In genomic region chr7:92102892-92103543, GRCm38 (mm10) we compare ENCODE assay signal across 7 mouse cellular contexts.
DNase-seq lines count a peak whose midpoint lies in the region; ATAC-seq and TF ChIP-seq lines count a peak whose summit lies in the region.

No protein-coding gene starts in this region.

- no peak overlapping the region for H3K4me3 ChIP-seq in E14TG2a.4 (replicated peaks; ENCODE audit: low read length)
- no peak overlapping the region for H3K4me3 ChIP-seq in lung, embryonic 14.5 days (ENCODE audit: low read depth, low read length)

- no peaks in the 10 kb centered on the region for H3K4me1 ChIP-seq in E14TG2a.4 (replicated peaks; ENCODE audit: low read depth, low read length)
- H3K4me1 ChIP-seq in lung, embryonic 14.5 days (ENCODE audit: insufficient read depth) = no peaks in the 10 kb centered on the region

- no peaks in the 10 kb centered on the region for H3K9me3 ChIP-seq in E14TG2a.4 (ENCODE audit: low read length)
- H3K9me3 ChIP-seq in lung, embryonic 14.5 days (ENCODE audit: low read depth, low read length) = no peaks in the 10 kb centered on the region

- TF ChIP-seq CTCF in E14TG2a.4 (conservative IDR thresholded peaks at IDR 0.05; ENCODE audit: low read length) = peak; percentile 60
- TF ChIP-seq CTCF in lung, embryonic 14.5 days (IDR thresholded peaks at IDR 0.05; ENCODE audit: low read depth) = peak; percentile 76

- no peaks in the 10 kb centered on the region for H3K27me3 ChIP-seq in E14TG2a.4 (ENCODE audit: insufficient read depth, low read length)
- H3K27me3 ChIP-seq in lung, embryonic 14.5 days (ENCODE audit: insufficient read depth, low read length) = no peaks in the 10 kb centered on the region

- H3K9ac ChIP-seq in lung, embryonic 14.5 days = no peak overlapping the region

- peak; percentile 59 for DNase-seq in ZHBTc4 (ENCODE audit: low read depth, low spot score)
- peak; percentile 34 to 69 for DNase-seq in heart, postnatal 14 days
- peak; percentile 65 for DNase-seq in kidney, postnatal 10 days
- peak; percentile 89 for DNase-seq in lung, embryonic 14.5 days
- DNase-seq in retina, postnatal 1 day = peak; percentile 76

- WGBS in lung, embryonic 14.5 days = 20% methylated on average over 4 of the region's 4 CpGs

- peak; percentile 95 for ATAC-seq in common myeloid progenitor, adult 5-6 weeks (replicated peaks; ENCODE audit: low read depth, poor library complexity, severe bottlenecking)
- peak; percentile 74; the same call in 1 of the 2 replicates for ATAC-seq in lung, embryonic 14.5 days (ENCODE audit: insufficient read depth)

- H3K27ac ChIP-seq in lung, embryonic 14.5 days (ENCODE audit: low read depth) = no peak overlapping the region

- no peaks in the 10 kb centered on the region for H3K36me3 ChIP-seq in E14TG2a.4 (ENCODE audit: insufficient read depth, low read length)
- no peaks in the 10 kb centered on the region for H3K36me3 ChIP-seq in lung, embryonic 14.5 days (ENCODE audit: insufficient read depth)

- intact Hi-C loops in heart, postnatal 14 days (cut with DNase I) = loop anchor here (2.0 kb wide), 2 partner anchors 448 to 764 kb away; no protein-coding TSS in a partner anchor

- H3K4me2 ChIP-seq in lung, embryonic 14.5 days = no peak overlapping the region
